Mouse (Mus musculus) embryonic facial prominence, embryonic 14.5 days (tissue): ENCODE results near the gene Agtpbp1. TPM values are rescaled to one million over a fixed set of nuclear protein-coding genes. Genes with fewer than 3 reads are reported as not detected.

ENCODE experiments used
- ATAC-seq: fragments of 200-750 bp; cut with Nextera tagmentation; 2 replicates; pipeline ENCODE4 v1.8.0; 2017; ENCODE audit warnings: low read depth, moderate number of reproducible peaks, moderate TSS enrichment
- DNase-seq: peaks from one replicate; pipeline ENCODE4 v3.0.0-alpha.2; 2015; ENCODE audit warnings: low spot score
- H3K27ac ChIP-seq: fragments of 300-500 bp; sonication (generic); replicated peaks from 2 replicates; pipeline ENCODE4 v1.5.1; 2014; ENCODE audit warnings: low read depth, mild to moderate bottlenecking, low read length, moderate library complexity
- H3K27me3 ChIP-seq: fragments of 300-500 bp; sonication (generic); replicated peaks from 2 replicates; pipeline ENCODE4 v1.6.1; 2014; ENCODE audit warnings: low read length; ENCODE audit not compliant: control insufficient read depth, insufficient read depth
- H3K36me3 ChIP-seq: fragments of 300-500 bp; sonication (generic); 2 replicates; pipeline ENCODE4 v1.6.1; 2014; ENCODE audit warnings: low read length, mixed read lengths; ENCODE audit not compliant: control insufficient read depth, insufficient read depth
- H3K4me1 ChIP-seq: fragments of 300-500 bp; sonication (generic); 2 replicates; pipeline ENCODE4 v1.6.1; 2014; ENCODE audit warnings: antibody characterized with exemption, low read length; ENCODE audit not compliant: control insufficient read depth, insufficient read depth
- H3K4me2 ChIP-seq: fragments of 300-500 bp; sonication (generic); 2 replicates; pipeline ENCODE4 v1.6.1; 2014; ENCODE audit warnings: low read depth, mild to moderate bottlenecking, low read length, moderate library complexity, mixed read lengths
- H3K4me3 ChIP-seq: fragments of 300-500 bp; sonication (generic); 2 replicates; pipeline ENCODE4 v1.5.1; 2014; ENCODE audit warnings: low read depth, mild to moderate bottlenecking, low read length
- H3K9ac ChIP-seq: fragments of 300-500 bp; sonication (generic); 2 replicates; pipeline ENCODE4 v1.6.1; 2014; ENCODE audit warnings: low read depth, mild to moderate bottlenecking, low read length, moderate library complexity, mixed read lengths
- H3K9me3 ChIP-seq: fragments of 300-500 bp; sonication (generic); 2 replicates; pipeline ENCODE4 v1.6.1; 2016; ENCODE audit warnings: low read length; ENCODE audit not compliant: control insufficient read depth
- WGBS: fragments of 180-500 bp; shearing (Covaris S2); extraction: QIAGEN DNeasy Blood & Tissue Kit; methylation state at CpG from one replicate; pipeline ENCODE4 v1.1.7; 2014; 5-methylcytosine and 5-hydroxymethylcytosine counted together
- polyA plus RNA-seq: library from polyadenylated mRNA; unstranded; fragments of >200 nt; fragmentation: Nextera tagmentation; extraction: Ambion mirVana; gene quantifications from 2 replicates; pipeline ENCODE4 v1.2.1, GENCODE M21; 2014

Agtpbp1 gene
- polyA plus RNA-seq, 1 experiment from 2014 or later: 25.2 TPM

- H3K4me2 ChIP-seq: no peak overlapping the region
- H3K36me3 ChIP-seq: peaks cover 10% of the 10 kb centered on the region; the same call in 1 of the 2 replicates
- H3K9ac ChIP-seq: no peak overlapping the region
- 90% methylated on average over 6 of the region's 6 CpGs for WGBS
- H3K9me3 ChIP-seq: no peaks in the 10 kb centered on the region
- ATAC-seq (no peak), DNase-seq (no peak)
- H3K4me1 ChIP-seq: no peaks in the 10 kb centered on the region
- H3K27me3 ChIP-seq: no peaks in the 10 kb centered on the region
- H3K4me3 ChIP-seq: no peak overlapping the region
- H3K27ac ChIP-seq: no peak overlapping the region
These were observed 49.3 kb downstream of the Agtpbp1 start for GRCm38 (mm10) chr13:59535746-59536145.

- Histone ChIP-seq H3K9ac (no peak overlapping the region), H3K36me3 (peaks cover 10% of the 10 kb centered on the region; the same call in 1 of the 2 replicates), H3K27ac (no peak overlapping the region), H3K4me3 (no peak overlapping the region), H3K27me3 (no peaks in the 10 kb centered on the region), H3K4me1 (no peaks in the 10 kb centered on the region), H3K4me2 (no peak overlapping the region), H3K9me3 (no peaks in the 10 kb centered on the region)
- ATAC-seq (no peak), DNase-seq (no peak)
- 76% methylated on average over 4 of the region's 4 CpGs for WGBS
These were observed 50.7 kb downstream of the Agtpbp1 start for GRCm38 (mm10) chr13:59534301-59534700.

GRCm38 (mm10) chr13:59533331-59533730 is 51.7 kb downstream of the Agtpbp1 start:
- DNase-seq (no peak), ATAC-seq (no peak)
- no peak overlapping the region for H3K9ac ChIP-seq
- H3K27me3 ChIP-seq: no peaks in the 10 kb centered on the region
- no peak overlapping the region for H3K27ac ChIP-seq
- H3K4me2 ChIP-seq: no peak overlapping the region
- no peaks in the 10 kb centered on the region for H3K4me1 ChIP-seq
- H3K4me3 ChIP-seq: no peak overlapping the region
- peaks cover 10% of the 10 kb centered on the region; the same call in 1 of the 2 replicates for H3K36me3 ChIP-seq
- no peaks in the 10 kb centered on the region for H3K9me3 ChIP-seq
- 84% methylated on average over 6 of the region's 6 CpGs for WGBS

GRCm38 (mm10) chr13:59531203-59531602 is 53.8 kb downstream of the Agtpbp1 start:
- H3K27ac ChIP-seq: no peak overlapping the region
- DNase-seq (no peak), ATAC-seq (no peak)
- no peaks in the 10 kb centered on the region for H3K27me3 ChIP-seq
- no peak overlapping the region for H3K4me2 ChIP-seq
- peaks cover 25% of the 10 kb centered on the region for H3K36me3 ChIP-seq
- H3K4me1 ChIP-seq: no peaks in the 10 kb centered on the region
- no peak overlapping the region for H3K9ac ChIP-seq
- H3K4me3 ChIP-seq: no peak overlapping the region
- H3K9me3 ChIP-seq: no peaks in the 10 kb centered on the region
- WGBS: 69% methylated on average over 2 of the region's 2 CpGs

GRCm38 (mm10) chr13:59530491-59530890 is 54.5 kb downstream of the Agtpbp1 start:
- Histone ChIP-seq H3K9me3 (no peaks in the 10 kb centered on the region), H3K4me1 (no peaks in the 10 kb centered on the region), H3K36me3 (peaks cover 23% of the 10 kb centered on the region), H3K27me3 (no peaks in the 10 kb centered on the region), H3K4me3 (no peak overlapping the region), H3K4me2 (no peak overlapping the region), H3K27ac (no peak overlapping the region), H3K9ac (no peak overlapping the region)
- DNase-seq: no peak
- no peak for ATAC-seq
- 92% methylated on average over 8 of the region's 8 CpGs for WGBS

- Histone ChIP-seq H3K27me3 (no peaks in the 10 kb centered on the region), H3K36me3 (peaks cover 12% of the 10 kb centered on the region; the same call in 1 of the 2 replicates), H3K9me3 (no peaks in the 10 kb centered on the region), H3K27ac (no peak overlapping the region), H3K9ac (no peak overlapping the region), H3K4me3 (no peak overlapping the region), H3K4me2 (no peak overlapping the region), H3K4me1 (0 out of 2 replicates have a peak, but pooled peaks cover 3% of the 10 kb centered on the region)
- no peak for ATAC-seq
- 64% methylated on average over 11 of the region's 11 CpGs for WGBS
- DNase-seq: no peak
These were observed 63.6 kb downstream of the Agtpbp1 start for GRCm38 (mm10) chr13:59521271-59522064.

GRCm38 (mm10) chr13:59520834-59521233 is 64.2 kb downstream of the Agtpbp1 start:
- Histone ChIP-seq H3K36me3 (peaks cover 12% of the 10 kb centered on the region; the same call in 1 of the 2 replicates), H3K9me3 (no peaks in the 10 kb centered on the region), H3K27me3 (no peaks in the 10 kb centered on the region), H3K9ac (no peak overlapping the region), H3K4me2 (no peak overlapping the region), H3K4me1 (0 out of 2 replicates have a peak, but pooled peaks cover 3% of the 10 kb centered on the region), H3K4me3 (no peak overlapping the region), H3K27ac (no peak overlapping the region; the same call in 1 of the 2 replicates)
- no peak for ATAC-seq
- DNase-seq: no peak
- WGBS: 87% methylated on average over 2 of the region's 2 CpGs

- no peak overlapping the region for H3K4me3 ChIP-seq
- H3K4me1 ChIP-seq: 0 out of 2 replicates have a peak, but pooled peaks cover 3% of the 10 kb centered on the region
- WGBS: 85% methylated on average over 6 of the region's 6 CpGs
- H3K27ac ChIP-seq: no peak overlapping the region
- H3K4me2 ChIP-seq: no peak overlapping the region
- H3K27me3 ChIP-seq: no peaks in the 10 kb centered on the region
- DNase-seq: no peak
- no peak overlapping the region for H3K9ac ChIP-seq
- H3K9me3 ChIP-seq: no peaks in the 10 kb centered on the region
- peaks cover 8% of the 10 kb centered on the region; the same call in 1 of the 2 replicates for H3K36me3 ChIP-seq
- no peak for ATAC-seq
These were observed 65.5 kb downstream of the Agtpbp1 start for GRCm38 (mm10) chr13:59519479-59519878.
